Mouse (Mus musculus) liver, embryonic 12.5 days (tissue): ENCODE measurements around the gene Bpifb2. TPM values are rescaled to one million over a fixed set of nuclear protein-coding genes. Genes with fewer than 3 reads are reported as not detected.
"Not testable (repeated sequence)": the region's sequence is repeated elsewhere in the genome, so short reads cannot be mapped to it uniquely, and the experiment has no call there.

ENCODE experiments used
- ATAC-seq: fragments of 200-750 bp; cut with Nextera tagmentation; 2 replicates; pipeline ENCODE4 v1.8.0; 2017; ENCODE audit warnings: moderate number of reproducible peaks, mild to moderate bottlenecking, moderate library complexity
- H3K27ac ChIP-seq: fragments of 300-500 bp; sonication (generic); 2 replicates; pipeline ENCODE4 v1.5.1; 2016; ENCODE audit warnings: mild to moderate bottlenecking
- H3K27me3 ChIP-seq: fragments of 300-500 bp; sonication (generic); replicated peaks from 2 replicates; pipeline ENCODE4 v1.6.1; 2016; ENCODE audit warnings: mild to moderate bottlenecking, moderate library complexity
- H3K36me3 ChIP-seq: fragments of 300-500 bp; sonication (generic); 2 replicates; pipeline ENCODE4 v1.6.1; 2016; ENCODE audit warnings: mild to moderate bottlenecking, moderate library complexity
- H3K4me1 ChIP-seq: fragments of 300-500 bp; sonication (generic); 2 replicates; pipeline ENCODE4 v1.6.1; 2016
- H3K4me2 ChIP-seq: fragments of 300-500 bp; sonication (generic); 2 replicates; pipeline ENCODE4 v1.6.1; 2016; ENCODE audit warnings: mild to moderate bottlenecking, moderate library complexity
- H3K4me3 ChIP-seq: fragments of 300-500 bp; sonication (generic); 2 replicates; pipeline ENCODE4 v1.5.1; 2016; ENCODE audit warnings: mild to moderate bottlenecking, moderate library complexity
- H3K9ac ChIP-seq: fragments of 300-500 bp; sonication (generic); 2 replicates; pipeline ENCODE4 v1.6.1; 2016; ENCODE audit warnings: mild to moderate bottlenecking, moderate library complexity
- H3K9me3 ChIP-seq: fragments of 300-500 bp; sonication (generic); replicated peaks from 2 replicates; pipeline ENCODE4 v1.6.1; 2016; ENCODE audit warnings: mild to moderate bottlenecking, moderate library complexity
- WGBS: fragments of 180-500 bp; shearing (Covaris S2); methylation state at CpG from one replicate; pipeline ENCODE4 v1.1.7; 2016; ENCODE audit not compliant: insufficient replicate concordance; 5-methylcytosine and 5-hydroxymethylcytosine counted together
- polyA plus RNA-seq: library from polyadenylated mRNA; unstranded; fragments of >200 nt; fragmentation: Nextera tagmentation; extraction: Ambion mirVana; gene quantifications from 2 replicates; pipeline ENCODE4 v1.2.1, GENCODE M21; 2016

Bpifb2 gene
- polyA plus RNA-seq: not detected in 2 replicates

GRCm38 (mm10) chr2:153874745-153875144 lies at the start of gene Bpifb2:
TSS of gene Bpifb2 (plus strand) at chr2:153875045.
- no peaks in the 10 kb centered on the region for H3K9me3 ChIP-seq
- H3K36me3 ChIP-seq: no peaks in the 10 kb centered on the region
- no peak within 1 kb of the TSS for H3K4me2 ChIP-seq
- no peak within 1 kb of the TSS for H3K4me3 ChIP-seq
- 49% methylated on average over 9 of the region's 9 CpGs for WGBS
- no peak within 1 kb of the TSS for H3K27ac ChIP-seq
- no peak within 1 kb of the TSS for H3K9ac ChIP-seq
- no peaks in the 10 kb centered on the region for H3K27me3 ChIP-seq
- ATAC-seq: no peak
- no peaks in the 10 kb centered on the region for H3K4me1 ChIP-seq

GRCm38 (mm10) chr2:153825900-153826299 lies 48.9 kb upstream of the Bpifb2 start:
- 47% methylated on average over 32 of the region's 32 CpGs for WGBS
- H3K9me3 ChIP-seq, H3K4me2 ChIP-seq, H3K9ac ChIP-seq, H3K4me3 ChIP-seq, H3K27ac ChIP-seq, ATAC-seq, H3K36me3 ChIP-seq, H3K4me1 ChIP-seq: not testable (repeated sequence)
- H3K27me3 ChIP-seq: peaks cover 17% of the 10 kb centered on the region

- H3K4me1 ChIP-seq: no peaks in the 10 kb centered on the region
- no peaks in the 10 kb centered on the region for H3K36me3 ChIP-seq
- WGBS: 59% methylated on average over 8 of the region's 8 CpGs
- H3K27me3 ChIP-seq: peaks cover 17% of the 10 kb centered on the region
- no peak for ATAC-seq
- H3K9me3 ChIP-seq: no peaks in the 10 kb centered on the region
- H3K4me3 ChIP-seq: no peak overlapping the region
- no peak overlapping the region for H3K4me2 ChIP-seq
- H3K27ac ChIP-seq: no peak overlapping the region
- H3K9ac ChIP-seq: no peak overlapping the region
Observed at GRCm38 (mm10) chr2:153827171-153827830, 47.5 kb upstream of the Bpifb2 start.

DNA sequence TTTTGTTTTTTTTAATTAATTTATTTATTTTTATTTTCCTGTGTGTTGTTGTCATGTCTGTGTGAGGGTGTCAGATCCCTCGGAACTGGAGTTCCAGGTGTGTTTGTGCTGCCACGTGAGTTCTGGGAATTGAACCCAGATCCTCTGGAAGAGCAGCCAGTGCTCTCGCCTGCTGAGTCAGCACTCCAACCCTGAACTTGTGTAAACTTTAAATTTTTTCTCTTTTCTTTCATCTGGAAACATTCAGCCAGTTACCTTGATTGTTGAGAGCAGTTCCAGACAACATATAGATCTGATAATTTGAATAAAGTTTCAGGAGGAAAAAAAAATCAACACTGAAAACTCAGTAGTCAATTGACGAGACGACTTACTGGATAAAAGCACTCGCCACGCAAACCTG lies 46.1 kb upstream of the Bpifb2 start:
- Histone ChIP-seq H3K27me3 (peaks cover 17% of the 10 kb centered on the region), H3K27ac (no peak overlapping the region), H3K36me3 (no peaks in the 10 kb centered on the region), H3K9ac (no peak overlapping the region), H3K4me3 (no peak overlapping the region), H3K4me2 (no peak overlapping the region), H3K4me1 (no peaks in the 10 kb centered on the region), H3K9me3 (no peaks in the 10 kb centered on the region)
- WGBS: 72% methylated on average over 7 of the region's 7 CpGs
- ATAC-seq: no peak

DNA sequence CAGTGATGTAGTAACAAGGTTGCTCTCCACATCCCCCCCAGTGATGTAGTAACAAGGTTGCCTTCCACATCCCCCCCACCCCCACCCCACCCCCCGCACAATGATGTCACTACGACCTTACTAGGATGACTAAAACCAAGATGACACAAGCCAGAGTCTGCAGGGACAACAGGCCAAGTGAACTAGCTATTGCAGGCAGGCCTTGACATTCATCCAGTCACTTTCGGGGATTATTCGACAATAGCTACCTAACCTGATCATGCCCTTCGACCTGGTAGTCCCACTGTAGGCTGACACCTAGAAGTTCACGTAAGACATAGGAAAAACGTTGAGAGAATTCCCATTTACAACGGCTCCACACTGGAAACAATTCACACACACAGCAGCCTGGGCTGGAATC lies 41.6 kb upstream of the Bpifb2 start:
- H3K27me3 ChIP-seq: no peaks in the 10 kb centered on the region
- no peaks in the 10 kb centered on the region for H3K4me1 ChIP-seq
- whole genome bisulfite sequencing: 69% methylated on average over 8 of the region's 8 CpGs
- no peak overlapping the region for H3K27ac ChIP-seq
- ATAC-seq: no peak
- no peak overlapping the region for H3K9ac ChIP-seq
- no peak overlapping the region for H3K4me2 ChIP-seq
- no peak overlapping the region for H3K4me3 ChIP-seq
- H3K9me3 ChIP-seq: no peaks in the 10 kb centered on the region
- H3K36me3 ChIP-seq: no peaks in the 10 kb centered on the region

GRCm38 (mm10) chr2:153842854-153843253 lies 32.0 kb upstream of the Bpifb2 start:
- Histone ChIP-seq H3K9ac (no peak overlapping the region), H3K4me2 (no peak overlapping the region), H3K4me3 (no peak overlapping the region), H3K9me3 (no peaks in the 10 kb centered on the region), H3K36me3 (no peaks in the 10 kb centered on the region), H3K27me3 (no peaks in the 10 kb centered on the region), H3K27ac (no peak overlapping the region), H3K4me1 (no peaks in the 10 kb centered on the region)
- ATAC-seq: no peak
- WGBS: 65% methylated on average over 8 of the region's 8 CpGs

DNA sequence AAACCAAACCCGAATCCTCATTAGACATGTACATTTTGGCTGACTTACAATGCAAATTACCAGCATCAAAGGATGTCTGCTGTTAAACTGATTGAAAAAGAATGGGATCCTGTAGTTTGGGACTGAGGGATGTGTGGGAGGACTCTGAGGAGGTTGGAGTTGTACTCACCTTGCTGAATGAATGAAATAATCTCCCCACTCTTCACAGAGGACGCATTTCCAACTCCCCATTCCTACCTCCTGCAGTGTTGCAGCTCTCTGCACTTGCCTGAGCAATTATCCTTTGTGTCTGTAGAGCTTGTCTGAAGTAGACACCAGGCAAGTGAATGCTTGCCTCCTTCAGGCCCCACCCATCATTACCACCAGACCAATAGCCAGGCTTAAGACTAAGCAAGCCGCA lies 26.5 kb upstream of the Bpifb2 start:
- no peak overlapping the region for H3K4me2 ChIP-seq
- H3K4me3 ChIP-seq: no peak overlapping the region
- H3K9ac ChIP-seq: no peak overlapping the region
- WGBS: 67% methylated on average over 3 of the region's 3 CpGs
- no peak overlapping the region for H3K27ac ChIP-seq
- no peaks in the 10 kb centered on the region for H3K4me1 ChIP-seq
- no peak for ATAC-seq
- no peaks in the 10 kb centered on the region for H3K9me3 ChIP-seq
- H3K36me3 ChIP-seq: no peaks in the 10 kb centered on the region
- no peaks in the 10 kb centered on the region for H3K27me3 ChIP-seq

DNA sequence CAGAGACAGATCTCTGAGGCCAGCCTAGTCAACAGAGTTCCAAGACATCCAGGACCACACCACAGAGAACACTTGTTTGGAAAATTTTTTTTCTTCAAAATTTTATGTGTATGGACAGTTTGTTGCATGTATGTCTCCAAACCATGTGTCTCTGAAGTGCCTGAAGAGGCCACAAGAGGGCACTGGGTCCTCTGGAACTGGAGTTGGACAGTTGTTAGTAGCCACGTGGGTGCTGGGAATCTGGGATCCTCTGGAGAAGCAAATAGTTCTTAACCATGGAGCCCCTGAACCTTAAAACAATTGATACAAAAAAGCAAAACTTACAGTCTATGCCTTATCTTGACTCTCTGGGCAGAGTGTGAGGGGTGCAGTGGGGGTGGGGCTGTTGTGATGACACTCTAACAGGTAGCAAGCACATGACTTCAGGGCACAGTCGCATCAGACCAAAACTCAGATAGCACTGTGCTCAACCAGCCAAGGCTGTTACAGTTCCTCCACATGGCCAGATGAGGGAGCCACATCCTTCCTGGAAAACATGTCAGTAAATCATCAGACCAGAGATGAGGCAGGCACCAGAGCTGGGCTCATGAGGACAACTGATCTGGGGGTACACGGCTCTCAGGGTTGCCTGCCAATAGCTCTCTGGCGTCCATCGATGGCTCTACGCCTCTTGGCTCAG lies 24.4 kb upstream of the Bpifb2 start:
- Histone ChIP-seq H3K4me2 (no peak overlapping the region), H3K27me3 (peaks cover 8% of the 10 kb centered on the region; the same call in 1 of the 2 replicates), H3K4me1 (no peaks in the 10 kb centered on the region), H3K9ac (no peak overlapping the region), H3K36me3 (no peaks in the 10 kb centered on the region), H3K27ac (no peak overlapping the region), H3K4me3 (no peak overlapping the region), H3K9me3 (no peaks in the 10 kb centered on the region)
- whole genome bisulfite sequencing: 67% methylated on average over 6 of the region's 6 CpGs
- no peak for ATAC-seq

DNA sequence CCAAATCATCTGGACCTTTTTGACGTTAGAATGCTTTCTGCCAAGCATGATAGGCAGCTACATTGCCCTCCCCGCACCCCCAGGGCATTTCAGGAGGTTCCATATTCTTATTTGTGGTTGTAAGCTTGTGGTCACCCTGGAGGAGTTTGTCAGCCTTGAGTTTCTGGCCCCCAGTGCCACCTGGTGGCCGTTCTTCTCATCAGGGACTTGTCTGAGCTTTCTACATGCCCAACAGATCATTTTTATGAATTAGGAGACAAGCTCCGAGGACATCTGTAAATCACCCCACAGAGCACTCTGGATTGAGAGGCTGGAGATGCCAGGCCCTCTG lies 23.9 kb upstream of the Bpifb2 start:
- Histone ChIP-seq H3K9ac (no peak overlapping the region), H3K4me1 (no peaks in the 10 kb centered on the region), H3K27ac (no peak overlapping the region), H3K4me3 (no peak overlapping the region), H3K4me2 (no peak overlapping the region), H3K9me3 (no peaks in the 10 kb centered on the region), H3K36me3 (no peaks in the 10 kb centered on the region), H3K27me3 (peaks cover 9% of the 10 kb centered on the region)
- 26% methylated on average over 4 of the region's 4 CpGs for WGBS
- ATAC-seq: no peak

- Histone ChIP-seq H3K4me2 (no peak overlapping the region), H3K9me3 (no peaks in the 10 kb centered on the region), H3K27ac (no peak overlapping the region), H3K4me3 (no peak overlapping the region), H3K27me3 (peaks cover 16% of the 10 kb centered on the region), H3K4me1 (no peaks in the 10 kb centered on the region), H3K36me3 (no peaks in the 10 kb centered on the region), H3K9ac (no peak overlapping the region)
- WGBS: 17% methylated on average over 4 of the region's 5 CpGs
- ATAC-seq: no peak
Observed at GRCm38 (mm10) chr2:153853544-153853943, 21.3 kb upstream of the Bpifb2 start.

DNA sequence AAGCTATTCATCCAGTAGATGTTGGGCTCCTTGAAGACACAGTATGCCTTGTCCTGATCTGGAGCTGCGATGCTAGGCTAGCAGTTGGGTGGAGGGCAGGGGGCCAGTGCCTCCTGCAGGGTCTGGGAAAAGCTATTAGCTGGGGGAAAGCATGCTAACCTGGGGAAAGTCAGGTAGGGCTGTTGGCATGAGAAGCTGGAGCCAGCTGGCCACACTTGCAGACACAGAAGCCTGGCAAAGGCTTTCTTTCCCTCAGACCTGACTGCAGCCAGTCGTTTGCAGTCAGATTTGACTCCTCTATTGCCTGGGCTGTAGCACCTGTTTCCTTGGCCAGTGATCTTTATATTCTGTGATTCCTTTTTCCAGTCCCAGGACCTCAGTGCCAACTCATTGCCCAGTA lies 15.3 kb upstream of the Bpifb2 start:
- Histone ChIP-seq H3K4me3 (no peak overlapping the region), H3K27ac (no peak overlapping the region), H3K9me3 (no peaks in the 10 kb centered on the region), H3K36me3 (no peaks in the 10 kb centered on the region), H3K4me2 (no peak overlapping the region), H3K27me3 (peaks cover 15% of the 10 kb centered on the region), H3K4me1 (no peaks in the 10 kb centered on the region), H3K9ac (no peak overlapping the region)
- no peak for ATAC-seq
- WGBS: 53% methylated on average over 2 of the region's 2 CpGs

- no peaks in the 10 kb centered on the region for H3K9me3 ChIP-seq
Observed at GRCm38 (mm10) chr2:153860315-153860714, 14.5 kb upstream of the Bpifb2 start.

DNA sequence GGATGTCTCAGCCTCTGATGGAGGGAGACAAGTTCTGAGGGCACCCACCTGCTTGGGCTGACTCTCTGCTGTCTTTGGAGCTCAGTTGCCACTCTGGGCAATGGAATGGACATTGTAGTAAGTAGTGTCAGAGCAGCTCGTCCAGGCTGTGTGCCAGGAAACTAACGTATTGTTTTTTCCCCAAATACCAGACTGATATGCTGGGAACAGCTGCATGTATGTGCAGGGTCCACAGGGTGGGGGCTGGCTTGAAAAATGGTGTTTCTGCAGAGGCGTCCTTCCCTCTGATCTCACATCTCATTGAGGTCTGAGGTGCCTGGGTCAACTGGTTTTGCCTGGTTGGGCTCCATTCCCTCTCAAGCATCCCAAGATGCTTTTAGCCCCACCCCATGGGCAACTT lies 14.1 kb upstream of the Bpifb2 start:
- H3K4me2 ChIP-seq: no peak overlapping the region
- WGBS: 36% methylated on average over 3 of the region's 3 CpGs
- no peaks in the 10 kb centered on the region for H3K4me1 ChIP-seq
- no peak for ATAC-seq
- H3K36me3 ChIP-seq: no peaks in the 10 kb centered on the region
- no peak overlapping the region for H3K4me3 ChIP-seq
- no peak overlapping the region for H3K27ac ChIP-seq
- H3K9me3 ChIP-seq: no peaks in the 10 kb centered on the region
- H3K27me3 ChIP-seq: peaks cover 8% of the 10 kb centered on the region
- H3K9ac ChIP-seq: no peak overlapping the region

More at GRCm38 (mm10) chr2:153860315-153860714, 14.5 kb upstream of the Bpifb2 start:
- 82% methylated on average over 11 of the region's 11 CpGs for WGBS
- Histone ChIP-seq H3K4me1 (no peaks in the 10 kb centered on the region), H3K27me3 (peaks cover 8% of the 10 kb centered on the region), H3K4me2 (no peak overlapping the region), H3K36me3 (no peaks in the 10 kb centered on the region), H3K27ac (no peak overlapping the region), H3K4me3 (no peak overlapping the region), H3K9ac (no peak overlapping the region)
- ATAC-seq: no peak
